Mouse (Mus musculus) embryonic facial prominence, embryonic 11.5 days (tissue): ENCODE results near the gene Hivep2. TPM values are rescaled to one million over a fixed set of nuclear protein-coding genes. Genes with fewer than 3 reads are reported as not detected.

ENCODE experiments used
- ATAC-seq: fragments of 200-750 bp; cut with Nextera tagmentation; replicated peaks from 2 replicates; pipeline ENCODE4 v1.8.0; 2017; ENCODE audit warnings: low read depth; ENCODE audit not compliant: insufficient number of reproducible peaks, low FRiP score, low TSS enrichment
- DNase-seq: peaks from one replicate; pipeline ENCODE4 v3.0.0-alpha.2; 2015; ENCODE audit warnings: low spot score
- H3K27ac ChIP-seq: fragments of 300-500 bp; sonication (generic); replicated peaks from 2 replicates; pipeline ENCODE4 v1.5.1; 2014; ENCODE audit warnings: mild to moderate bottlenecking, low read depth, low read length, control low read depth
- H3K27me3 ChIP-seq: fragments of 300-500 bp; sonication (generic); 2 replicates; pipeline ENCODE4 v1.6.1; 2014; ENCODE audit warnings: mild to moderate bottlenecking, low read length, moderate library complexity, mixed read lengths; ENCODE audit not compliant: control insufficient read depth, insufficient read depth
- H3K36me3 ChIP-seq: fragments of 300-500 bp; sonication (generic); replicated peaks from 2 replicates; pipeline ENCODE4 v1.6.1; 2014; ENCODE audit warnings: low read depth, mild to moderate bottlenecking, low read length, moderate library complexity, mixed read lengths; ENCODE audit not compliant: control insufficient read depth, insufficient read depth
- H3K4me1 ChIP-seq: fragments of 300-500 bp; sonication (generic); 2 replicates; pipeline ENCODE4 v1.6.1; 2014; ENCODE audit warnings: low read length, mixed read lengths; ENCODE audit not compliant: control insufficient read depth, insufficient read depth
- H3K4me2 ChIP-seq: fragments of 300-500 bp; sonication (generic); 2 replicates; pipeline ENCODE4 v1.6.1; 2014; ENCODE audit warnings: low read depth, mild to moderate bottlenecking, control low read depth, low read length, moderate library complexity
- H3K4me3 ChIP-seq: fragments of 300-500 bp; sonication (generic); 2 replicates; pipeline ENCODE4 v1.5.1; 2014; ENCODE audit warnings: low read depth, low read length, control low read depth
- H3K9ac ChIP-seq: fragments of 300-500 bp; sonication (generic); replicated peaks from 2 replicates; pipeline ENCODE4 v1.6.1; 2014; ENCODE audit warnings: mild to moderate bottlenecking, control low read depth, low read length
- H3K9me3 ChIP-seq: fragments of 300-500 bp; sonication (generic); replicated peaks from 2 replicates; pipeline ENCODE4 v1.6.1; 2016; ENCODE audit warnings: mild to moderate bottlenecking, low read length, inconsistent platforms, mixed read lengths; ENCODE audit not compliant: control insufficient read depth
- whole genome bisulfite sequencing: fragments of 180-500 bp; shearing (Covaris S2); extraction: QIAGEN DNeasy Blood & Tissue Kit; methylation state at CpG from one replicate; pipeline ENCODE4 v1.1.7; 2014; 5-methylcytosine and 5-hydroxymethylcytosine counted together
- polyA plus RNA-seq: library from polyadenylated mRNA; unstranded; fragments of >200 nt; fragmentation: Nextera tagmentation; extraction: Ambion mirVana; gene quantifications from 2 replicates; pipeline ENCODE4 v1.2.1, GENCODE M21; 2014

The Hivep2 gene
- polyA plus RNA-seq, 1 experiment from 2014 or later, result 4.4 TPM

GRCm38 (mm10) chr10:14099182-14099581 lies 133.3 kb downstream of the Hivep2 start:
- Histone ChIP-seq H3K27ac (no peak overlapping the region), H3K4me2 (no peak overlapping the region), H3K4me3 (no peak overlapping the region), H3K9ac (no peak overlapping the region), H3K4me1 (no peaks in the 10 kb centered on the region), H3K27me3 (no peaks in the 10 kb centered on the region), H3K36me3 (no peaks in the 10 kb centered on the region), H3K9me3 (no peaks in the 10 kb centered on the region)
- 86% methylated on average over 4 of the region's 4 CpGs for WGBS
- ATAC-seq (no peak), DNase-seq (no peak)

GRCm38 (mm10) chr10:14100041-14100440 lies 134.2 kb downstream of the Hivep2 start:
- no peak overlapping the region for H3K9ac ChIP-seq
- no peak for ATAC-seq

GRCm38 (mm10) chr10:14100847-14101246 lies 135.0 kb downstream of the Hivep2 start:
- WGBS, result 90% methylated on average over 3 of the region's 3 CpGs
- H3K9me3 ChIP-seq, result no peaks in the 10 kb centered on the region
- H3K36me3 ChIP-seq, result no peaks in the 10 kb centered on the region
- no peaks in the 10 kb centered on the region for H3K4me1 ChIP-seq
- no peak for DNase-seq
- no peak overlapping the region for H3K27ac ChIP-seq
- H3K4me2 ChIP-seq, result no peak overlapping the region
- ATAC-seq, result no peak
- no peak overlapping the region for H3K4me3 ChIP-seq
- H3K9ac ChIP-seq, result no peak overlapping the region
- no peaks in the 10 kb centered on the region for H3K27me3 ChIP-seq

More at GRCm38 (mm10) chr10:14100041-14100440, 134.2 kb downstream of the Hivep2 start:
- Histone ChIP-seq H3K4me2 (no peak overlapping the region), H3K36me3 (no peaks in the 10 kb centered on the region), H3K4me1 (no peaks in the 10 kb centered on the region), H3K27me3 (no peaks in the 10 kb centered on the region), H3K9me3 (no peaks in the 10 kb centered on the region), H3K27ac (no peak overlapping the region), H3K4me3 (no peak overlapping the region)
- no peak for DNase-seq
- 91% methylated on average over 8 of the region's 8 CpGs for WGBS

- ATAC-seq (no peak), DNase-seq (no peak)
- Histone ChIP-seq H3K9ac (no peak overlapping the region), H3K27me3 (no peaks in the 10 kb centered on the region), H3K36me3 (no peaks in the 10 kb centered on the region), H3K4me1 (no peaks in the 10 kb centered on the region), H3K4me2 (no peak overlapping the region), H3K9me3 (no peaks in the 10 kb centered on the region), H3K4me3 (no peak overlapping the region), H3K27ac (no peak overlapping the region)
- WGBS, result 86% methylated on average over 5 of the region's 5 CpGs
Observed at GRCm38 (mm10) chr10:14101966-14102365, 136.1 kb downstream of the Hivep2 start.

- Histone ChIP-seq H3K9me3 (no peaks in the 10 kb centered on the region), H3K9ac (no peak overlapping the region), H3K4me2 (no peak overlapping the region), H3K4me3 (no peak overlapping the region), H3K4me1 (no peaks in the 10 kb centered on the region), H3K27me3 (no peaks in the 10 kb centered on the region), H3K27ac (no peak overlapping the region), H3K36me3 (no peaks in the 10 kb centered on the region)
- no peak for DNase-seq
- 75% methylated on average over 7 of the region's 7 CpGs for WGBS
- ATAC-seq, result no peak
Observed at GRCm38 (mm10) chr10:14107980-14108671, 142.3 kb downstream of the Hivep2 start.

GRCm38 (mm10) chr10:14115846-14116245 lies 150.0 kb downstream of the Hivep2 start:
- Histone ChIP-seq H3K27ac (no peak overlapping the region), H3K9me3 (no peaks in the 10 kb centered on the region), H3K4me1 (no peaks in the 10 kb centered on the region), H3K9ac (no peak overlapping the region), H3K4me2 (no peak overlapping the region), H3K27me3 (no peaks in the 10 kb centered on the region), H3K36me3 (no peaks in the 10 kb centered on the region), H3K4me3 (no peak overlapping the region)
- no peak for DNase-seq
- no peak for ATAC-seq
- 78% methylated on average over 4 of the region's 4 CpGs for WGBS

GRCm38 (mm10) chr10:14116978-14117377 lies 151.1 kb downstream of the Hivep2 start:
- 87% methylated on average over 5 of the region's 5 CpGs for WGBS
- ATAC-seq (no peak), DNase-seq (no peak)
- Histone ChIP-seq H3K4me2 (no peak overlapping the region), H3K27ac (no peak overlapping the region), H3K4me3 (no peak overlapping the region), H3K9ac (no peak overlapping the region), H3K27me3 (no peaks in the 10 kb centered on the region), H3K4me1 (no peaks in the 10 kb centered on the region), H3K9me3 (no peaks in the 10 kb centered on the region), H3K36me3 (no peaks in the 10 kb centered on the region)

- H3K27me3 ChIP-seq, result no peaks in the 10 kb centered on the region
- no peaks in the 10 kb centered on the region for H3K9me3 ChIP-seq
- 90% methylated on average over 5 of the region's 5 CpGs for WGBS
- no peaks in the 10 kb centered on the region for H3K36me3 ChIP-seq
- H3K9ac ChIP-seq, result no peak overlapping the region
- DNase-seq, result no peak
- H3K4me3 ChIP-seq, result no peak overlapping the region
- no peak for ATAC-seq
- no peak overlapping the region for H3K27ac ChIP-seq
- H3K4me1 ChIP-seq, result no peaks in the 10 kb centered on the region
- H3K4me2 ChIP-seq, result no peak overlapping the region
Observed at GRCm38 (mm10) chr10:14119201-14119600, 153.3 kb downstream of the Hivep2 start.
